26 mouse cellular contexts compared by ENCODE assay signal in genomic region chr12:78277386-78277785, GRCm38 (mm10). TPM values are rescaled to one million over a fixed set of nuclear protein-coding genes. Genes with fewer than 3 reads are reported as not detected.
DNase-seq lines count a peak whose midpoint lies in the region; TF ChIP-seq lines count a peak whose summit lies in the region.
"Had no signal": no experiment of that assay in that cellular context is flagged by ENCODE, and none has a peak within 500 bp of the region (broad histone marks: within the 10 kb centered on the region; RNA-seq: fewer than 3 reads in every experiment).

No protein-coding gene starts in this region.

- H3K27ac ChIP-seq in layer of hippocampus, adult 2 months: no peak overlapping the region
- H3K27ac ChIP-seq: forebrain, embryonic 12.5 days; hindbrain, embryonic 14.5 days; intestine, embryonic 15.5 days; limb, embryonic 15.5 days; neural tube, embryonic 13.5 days had no signal

- TF ChIP-seq POLR2A in brain, embryonic 14.5 days (IDR thresholded peaks at IDR 0.05; ENCODE audit: borderline replicate concordance, extremely low read depth, insufficient read depth, insufficient read length, poor library complexity, severe bottlenecking): no peak

- peak in 1 of 2 experiments; percentile 6 for DNase-seq in layer of hippocampus, adult 2 months (ENCODE audit: low spot score in 2 of 2)
- DNase-seq in layer of hippocampus, adult 8-10 months (ENCODE audit: low spot score in 2 of 2): no peak
- DNase-seq in retina, adult 2 months (ENCODE audit: low read depth, low spot score): peak; percentile 6
- no peak for DNase-seq in retina, embryonic 14.5 days (ENCODE audit: low spot score)
- DNase-seq in brain, embryonic 14.5 days (ENCODE audit: low read depth): peak; percentile 39
- no peak for DNase-seq in ovary, postnatal 36 days (ENCODE audit: low spot score)
- no peak for DNase-seq in left cerebral cortex, adult 8-10 months (ENCODE audit: low spot score in 2 of 2)
- DNase-seq: adrenal gland, adult 2 months; cerebellum, adult 11 months; cerebellum, postnatal 36 days; gastrocnemius, postnatal 10 days; heart, adult 11 months; heart, postnatal 14 days; kidney, adult 9 months; kidney, postnatal 4 days; liver, postnatal 0 days; lung, postnatal 4 days; right cerebral cortex, postnatal 14 days; spleen, adult 18-20 months; thymus, adult 2 months had no signal

- TF ChIP-seq CTCF in layer of hippocampus, adult 2 months (conservative IDR thresholded peaks at IDR 0.05): peak; percentile 49
- TF ChIP-seq CTCF in brain, embryonic 14.5 days (IDR thresholded peaks at IDR 0.05; ENCODE audit: borderline replicate concordance, extremely low read depth, insufficient read depth, insufficient read length): no peak

- no peak overlapping the region for H3K4me3 ChIP-seq in layer of hippocampus, adult 2 months
- H3K4me3 ChIP-seq: forebrain, embryonic 12.5 days; heart, embryonic 12.5 days; intestine, embryonic 15.5 days; limb, embryonic 15.5 days; neural tube, embryonic 13.5 days had no signal

RNA-seq across cellular contexts. Expression of gene Gphn, which starts 51.2 kb away (rescaled TPM):
- 10 to 100 TPM; 66.2 to 71.3 TPM for total RNA-seq in layer of hippocampus, adult 2 months (2021)
- 10 to 100 TPM; 58.3 to 68.6 (median 67.5) TPM for total RNA-seq in layer of hippocampus, adult 8-10 months (2022)
- 41.6 and 49.9 TPM in 2 replicates for polyA plus RNA-seq in brain, embryonic 14.5 days (2012; rRNA removed)
- total RNA-seq in left cerebral cortex, adult 8-10 months (2022): 10 to 100 TPM; 60.9 to 66.9 (median 63.5) TPM

Comparison
In these comparisons a context has a peak if more than half of its experiments do, and no peak if none do; other contexts are left out.
1. DNase-seq: peak in retina, adult 2 months (single experiment) and brain, embryonic 14.5 days (single experiment); none in layer of hippocampus, adult 8-10 months (0 of 2), retina, embryonic 14.5 days (single experiment), ovary, postnatal 36 days (single experiment) and left cerebral cortex, adult 8-10 months (0 of 2).